Mouse (Mus musculus): Measurements from ENCODE around the gene Rps6ka5.

GRCm38 (mm10) chr12:100725458-100725786 lies 1.4 kb downstream of the Rps6ka5 start:
- TF ChIP-seq POLR2A (IDR thresholded peaks at IDR 0.05; ENCODE audit: extremely low read depth, insufficient read depth, low read length) (no peak), CTCF (IDR thresholded peaks at IDR 0.05; ENCODE audit: low read depth, low read length) (no peak)

Data from liver, adult 2 months (tissue).